8 mouse cellular contexts compared by ENCODE assay signal in the genomic region with DNA sequence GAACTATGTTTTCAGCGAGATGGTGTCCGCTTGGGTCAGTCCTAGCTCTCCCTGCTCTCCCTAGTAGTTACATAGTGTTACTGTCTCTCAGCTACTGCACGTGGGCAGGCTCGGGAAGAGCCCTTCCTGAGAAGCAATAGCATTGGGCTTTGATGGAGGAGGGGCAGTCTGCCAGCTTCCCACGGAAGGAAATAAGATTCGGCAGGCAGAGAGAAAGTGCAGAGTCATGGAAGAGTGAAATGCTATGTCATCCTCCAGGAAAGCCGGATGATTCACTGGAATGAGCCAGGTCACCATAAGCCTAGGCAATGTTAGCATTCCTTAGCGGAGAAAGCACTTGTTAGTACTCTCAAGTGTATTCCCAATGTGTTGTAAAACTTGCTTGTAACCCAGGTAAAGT. TPM values are rescaled to one million over a fixed set of nuclear protein-coding genes. Genes with fewer than 3 reads are reported as not detected.
A peak's percentile ranks its signal among the peaks of the same experiment; 100 is the strongest.
DNase-seq lines count a peak whose midpoint lies in the region; ATAC-seq and TF ChIP-seq lines count a peak whose summit lies in the region.
"Had no signal": no experiment of that assay in that cellular context is flagged by ENCODE, and none has a peak within 500 bp of the region (broad histone marks: within the 10 kb centered on the region; RNA-seq: fewer than 3 reads in every experiment).

No protein-coding gene starts in this region.

- DNase-seq in left cerebral cortex, adult 18-20 months (ENCODE audit: low spot score in 2 of 2) = peak; percentile 48 to 65
- DNase-seq in left cerebral cortex, adult 11 months (ENCODE audit: low spot score) = no peak
- DNase-seq in ZHBTc4 (ENCODE audit: low read depth, low spot score) = peak; percentile 62
- peak; percentile 16 for DNase-seq in embryonic facial prominence, embryonic 10.5 days (ENCODE audit: low spot score)
- peak; percentile 56 for DNase-seq in lung, postnatal 10 days
- no peak for DNase-seq in thymus, adult 18-20 months

- WGBS in embryonic facial prominence, embryonic 10.5 days = 49% methylated on average over 8 of the region's 8 CpGs
- 36% methylated on average over 8 of the region's 8 CpGs for WGBS in intestine, postnatal 0 days

- H3K36me3 ChIP-seq in embryonic facial prominence, embryonic 10.5 days (replicated peaks) = no peaks in the 10 kb centered on the region
- peaks cover 23% of the 10 kb centered on the region for H3K36me3 ChIP-seq in intestine, postnatal 0 days (ENCODE audit: control insufficient read depth, insufficient read depth)
- H3K36me3 ChIP-seq: embryonic facial prominence, embryonic 12.5 days had no signal

- H3K4me3 ChIP-seq in embryonic facial prominence, embryonic 10.5 days = no peak overlapping the region
- H3K4me3 ChIP-seq in intestine, postnatal 0 days (ENCODE audit: low read depth, low read length) = no peak overlapping the region
- H3K4me3 ChIP-seq: embryonic facial prominence, embryonic 12.5 days had no signal

- no peaks in the 10 kb centered on the region for H3K9me3 ChIP-seq in embryonic facial prominence, embryonic 10.5 days
- H3K9me3 ChIP-seq in intestine, postnatal 0 days (ENCODE audit: control insufficient read depth) = no peaks in the 10 kb centered on the region
- H3K9me3 ChIP-seq: embryonic facial prominence, embryonic 12.5 days had no signal

- no peak overlapping the region for H3K9ac ChIP-seq in intestine, postnatal 0 days (ENCODE audit: low read depth, low read length)
- H3K9ac ChIP-seq: embryonic facial prominence, embryonic 12.5 days had no signal

- 0 out of 2 replicates have a peak overlapping the region, but pooled peaks have one; percentile 3 for H3K4me2 ChIP-seq in intestine, postnatal 0 days (replicated peaks; ENCODE audit: low read depth)
- H3K4me2 ChIP-seq: embryonic facial prominence, embryonic 12.5 days had no signal

- H3K27ac ChIP-seq in embryonic facial prominence, embryonic 10.5 days (replicated peaks) = no peak overlapping the region
- no peak overlapping the region for H3K27ac ChIP-seq in intestine, postnatal 0 days (ENCODE audit: low read depth, low read length)
- H3K27ac ChIP-seq: embryonic facial prominence, embryonic 12.5 days had no signal

- peaks cover 5% of the 10 kb centered on the region; the same call in 1 of the 2 replicates for H3K4me1 ChIP-seq in embryonic facial prominence, embryonic 10.5 days
- H3K4me1 ChIP-seq in intestine, postnatal 0 days (replicated peaks; ENCODE audit: control insufficient read depth, insufficient read depth, low read length) = peaks cover under 1% of the 10 kb centered on the region
- H3K4me1 ChIP-seq: embryonic facial prominence, embryonic 12.5 days had no signal

- TF ChIP-seq CTCF in intestine, postnatal 0 days (IDR thresholded peaks at IDR 0.05; ENCODE audit: low read depth) = no peak

- H3K27me3 ChIP-seq in embryonic facial prominence, embryonic 10.5 days (replicated peaks; ENCODE audit: low read depth, poor library complexity, severe bottlenecking) = peaks cover 9% of the 10 kb centered on the region
- H3K27me3 ChIP-seq in intestine, postnatal 0 days (replicated peaks; ENCODE audit: control insufficient read depth, insufficient read depth, low read length) = no peaks in the 10 kb centered on the region

- ATAC-seq in intestine, postnatal 0 days = peak; percentile 57; the same call in 1 of the 2 replicates

RNA-seq across cellular contexts. Expression of a gene that starts 8.5 kb away (rescaled TPM):
- under 1 TPM; 0.63 to 0.87 TPM for total RNA-seq in left cerebral cortex, adult 18-20 months (2021)
- 1.00 and 1.0 TPM in 2 replicates for polyA plus RNA-seq in embryonic facial prominence, embryonic 10.5 days (2016; fragmentation: Nextera tagmentation; extraction: Ambion mirVana)
- polyA plus RNA-seq in intestine, postnatal 0 days (2015; fragmentation: Nextera tagmentation; extraction: Ambion mirVana) = 14.5 and 15.1 TPM in 2 replicates

RNA-seq across cellular contexts. Expression of a gene that starts 50.2 kb away (rescaled TPM):
- total RNA-seq in left cerebral cortex, adult 18-20 months (2021) = 10 to 100 TPM; 88.2 to 88.4 TPM
- polyA plus RNA-seq in embryonic facial prominence, embryonic 10.5 days (2016; fragmentation: Nextera tagmentation; extraction: Ambion mirVana) = 34.9 and 35.7 TPM in 2 replicates
- 26.0 and 28.8 TPM in 2 replicates for polyA plus RNA-seq in intestine, postnatal 0 days (2015; fragmentation: Nextera tagmentation; extraction: Ambion mirVana)

Comparison
In these comparisons a context has a peak if more than half of its experiments do, and no peak if none do; other contexts are left out.
1. DNase-seq: peak in left cerebral cortex, adult 18-20 months (2 of 2), ZHBTc4 (single experiment), embryonic facial prominence, embryonic 10.5 days (single experiment) and lung, postnatal 10 days (single experiment); none in left cerebral cortex, adult 11 months (single experiment) and thymus, adult 18-20 months (0 of 2).